Mouse (Mus musculus) heart, adult 2 months (tissue): ENCODE results near the gene Hspb9. TPM values are rescaled to one million over a fixed set of nuclear protein-coding genes. Genes with fewer than 3 reads are reported as not detected.

Experiments
- DNase-seq, 2 experiments: peaks; one replicate each; pipeline ENCODE4 v3.0.0; 2021
- H3K27ac ChIP-seq: fragments of 200-600 bp; 2 replicates; pipeline ENCODE4 v1.8.1; 2022
- H3K27me3 ChIP-seq: fragments of 200-500 bp; 2 replicates; pipeline ENCODE4 v1.6.1; 2012; ENCODE audit warnings: mild to moderate bottlenecking, low read length, inconsistent platforms, mixed read lengths; ENCODE audit not compliant: control insufficient read depth, insufficient read depth
- H3K36me3 ChIP-seq: fragments of 200-500 bp; 2 replicates; pipeline ENCODE4 v1.6.1; 2012; ENCODE audit warnings: low read length, inconsistent platforms; ENCODE audit not compliant: control insufficient read depth, insufficient read depth
- H3K4me1 ChIP-seq: fragments of 200-500 bp; 2 replicates; pipeline ENCODE4 v1.6.1; 2011; ENCODE audit warnings: low read length; ENCODE audit not compliant: control insufficient read depth, insufficient read depth
- H3K4me3 ChIP-seq: fragments of 200-600 bp; 2 replicates; pipeline ENCODE4 v1.8.1; 2022
- H3K79me2 ChIP-seq: fragments of 200-500 bp; replicated peaks from 2 replicates; pipeline ENCODE4 v1.6.1; 2012; ENCODE audit warnings: mild to moderate bottlenecking, inconsistent platforms, low read length, moderate library complexity, mixed read lengths; ENCODE audit not compliant: control insufficient read depth, insufficient read depth
- H3K9ac ChIP-seq: fragments of 200-500 bp; 2 replicates; pipeline ENCODE4 v1.6.1; 2012; ENCODE audit warnings: low read depth, mild to moderate bottlenecking, control low read depth, inconsistent platforms, low read length, mixed read lengths
- CTCF ChIP-seq: fragments of 200-600 bp; IDR thresholded peaks from 2 replicates; pipeline ENCODE4 v1.8.1; 2022; ENCODE audit warnings: antibody characterized with exemption, mild to moderate bottlenecking, moderate library complexity
- EP300 ChIP-seq: fragments of 200-500 bp; IDR thresholded peaks from 2 replicates; pipeline ENCODE4 v1.6.1; 2011; ENCODE audit warnings: low read depth, low read length, control low read depth; ENCODE audit not compliant: insufficient read depth
- POLR2A ChIP-seq: fragments of 200-500 bp; IDR thresholded peaks from 2 replicates; pipeline ENCODE4 v1.6.1; 2011; ENCODE audit warnings: mild to moderate bottlenecking, low read depth, low read length, control low read depth; ENCODE audit not compliant: insufficient read depth
- WGBS: fragments of 180-500 bp; shearing (Covaris S2); methylation state at CpG from one replicate; pipeline ENCODE4 v1.1.7; 2018; 5-methylcytosine and 5-hydroxymethylcytosine counted together
- intact Hi-C: fragments of 180-260 bp; cut with DNase I; formaldehyde crosslinking; loops from one replicate; pipeline ENCODE4 v1.15.1; 2025
- polyA plus RNA-seq: library from polyadenylated mRNA; depleted of rRNA; stranded (reverse); fragments of >200 nt; gene quantifications from 2 replicates; pipeline ENCODE4 v1.2.3, GENCODE M21; 2012
- total RNA-seq, 2 experiments: library from RNA; stranded (reverse); gene quantifications; 2 replicates each; pipeline ENCODE4 v1.2.3; 2021

Gene Hspb9
- total and polyA plus RNA-seq, 3 experiments = 0.62 TPM; not detected in 2

GRCm38 (mm10) chr11:100727201-100727600 is 13.6 kb downstream of the Hspb9 start:
- no peak overlapping the region for H3K9ac ChIP-seq
- peaks cover 21% of the 10 kb centered on the region for H3K36me3 ChIP-seq
- H3K79me2 ChIP-seq = peaks cover 9% of the 10 kb centered on the region
- DNase-seq = no peak
- no peak overlapping the region for H3K4me3 ChIP-seq
- H3K4me1 ChIP-seq = peaks cover 38% of the 10 kb centered on the region
- no peaks in the 10 kb centered on the region for H3K27me3 ChIP-seq
- H3K27ac ChIP-seq = peak overlapping the region; percentile 10; the same call in 1 of the 2 replicates
- intact Hi-C loops = loop anchor here (10.0 kb wide), 1 partner anchor 338 kb away; no protein-coding TSS in a partner anchor
- no peak for TF ChIP-seq CTCF
- TF ChIP-seq EP300 = no peak
- TF ChIP-seq POLR2A = no peak
- whole genome bisulfite sequencing = 73% methylated on average over 3 of the region's 3 CpGs

- Histone ChIP-seq H3K27ac (no peak overlapping the region; the same call in 1 of the 2 replicates), H3K4me3 (no peak overlapping the region), H3K4me1 (peaks cover 34% of the 10 kb centered on the region), H3K79me2 (peaks cover 6% of the 10 kb centered on the region), H3K9ac (no peak overlapping the region), H3K27me3 (no peaks in the 10 kb centered on the region), H3K36me3 (peaks cover 10% of the 10 kb centered on the region)
- DNase-seq = no peak
- TF ChIP-seq CTCF (no peak), EP300 (no peak), POLR2A (no peak)
- 67% methylated on average over 6 of the region's 6 CpGs for WGBS
- intact Hi-C loops = loop anchor here (10.0 kb wide), 1 partner anchor 336 kb away; no protein-coding TSS in a partner anchor
These were observed 15.0 kb downstream of the Hspb9 start for GRCm38 (mm10) chr11:100728601-100729000.

GRCm38 (mm10) chr11:100729976-100730375 is 16.3 kb downstream of the Hspb9 start:
- DNase-seq = no peak
- no peak overlapping the region for H3K9ac ChIP-seq
- WGBS = 50% methylated on average over 4 of the region's 4 CpGs
- no peak for TF ChIP-seq CTCF
- TF ChIP-seq EP300 = no peak
- TF ChIP-seq POLR2A = no peak
- no peak overlapping the region for H3K4me3 ChIP-seq
- intact Hi-C loops = loop anchor here (10.0 kb wide), 1 partner anchor 335 kb away; no protein-coding TSS in a partner anchor
- peaks cover 7% of the 10 kb centered on the region for H3K79me2 ChIP-seq
- peaks cover 28% of the 10 kb centered on the region for H3K4me1 ChIP-seq
- peak overlapping the region; percentile 73 for H3K27ac ChIP-seq
- H3K27me3 ChIP-seq = no peaks in the 10 kb centered on the region
- H3K36me3 ChIP-seq = peaks cover 5% of the 10 kb centered on the region

- intact Hi-C loops = no loop called here
- Histone ChIP-seq H3K4me3 (no peak overlapping the region), H3K9ac (no peak overlapping the region), H3K4me1 (peaks cover 23% of the 10 kb centered on the region), H3K36me3 (no peaks in the 10 kb centered on the region; the same call in none of the 2 replicates), H3K27me3 (no peaks in the 10 kb centered on the region), H3K27ac (peak overlapping the region; percentile 73), H3K79me2 (peaks cover 7% of the 10 kb centered on the region)
- no peak for TF ChIP-seq POLR2A
- no peak for TF ChIP-seq EP300
- no peak for TF ChIP-seq CTCF
- 51% methylated on average over 6 of the region's 6 CpGs for WGBS
- no peak for DNase-seq
These were observed 17.0 kb downstream of the Hspb9 start for GRCm38 (mm10) chr11:100730477-100731205.

GRCm38 (mm10) chr11:100735134-100735865 is 21.6 kb downstream of the Hspb9 start:
- peaks cover 22% of the 10 kb centered on the region for H3K4me1 ChIP-seq
- peak overlapping the region; percentile 24; the same call in 1 of the 2 replicates for H3K27ac ChIP-seq
- peak overlapping the region; percentile 2 for H3K4me3 ChIP-seq
- DNase-seq = no peak
- WGBS = 77% methylated on average over 9 of the region's 9 CpGs
- H3K9ac ChIP-seq = peak overlapping the region; percentile 35
- TF ChIP-seq POLR2A (no peak), EP300 (0 out of 2 replicates have a peak, but pooled peaks have one; percentile 12)
- H3K27me3 ChIP-seq = no peaks in the 10 kb centered on the region
- intact Hi-C loops = no loop called here
- H3K79me2 ChIP-seq = peaks cover 8% of the 10 kb centered on the region
- H3K36me3 ChIP-seq = no peaks in the 10 kb centered on the region; the same call in 1 of the 2 replicates
